1 mouse cellular context compared by ENCODE assay signal in the genomic region with DNA sequence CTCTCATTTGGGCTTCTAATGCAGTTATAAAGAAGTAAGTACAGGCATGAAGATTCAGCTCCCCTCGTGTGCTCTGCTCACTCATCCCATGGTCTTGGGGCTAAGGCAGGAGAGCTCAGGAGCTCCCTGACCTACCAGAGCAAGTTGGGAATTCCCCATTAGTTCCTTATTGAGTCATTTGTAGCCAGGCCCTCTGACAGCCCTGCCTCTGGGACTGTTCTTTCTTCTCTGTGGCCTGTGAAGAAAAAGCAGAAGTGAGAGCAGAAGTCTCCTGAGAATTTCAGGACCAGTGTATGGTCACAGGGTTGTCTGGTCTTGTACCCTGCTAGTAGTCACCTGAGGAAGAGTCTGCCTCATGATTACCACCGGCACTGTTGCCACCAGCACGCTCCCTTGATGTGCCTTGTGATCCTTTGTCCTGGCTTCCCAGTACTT.
TF ChIP-seq lines count a peak whose summit lies in the region.

No protein-coding gene starts in this region.

TF ChIP-seq in CH12.LX, 34 proteins besides CTCF, POLR2A, EP300 and RAD21:
- peak; percentile 72; the same call in 1 of the 2 replicates for TF ChIP-seq TBP (conservative IDR thresholded peaks at IDR 0.05; ENCODE audit: low read depth, low read length)
- TF ChIP-seq HCFC1 (IDR thresholded peaks at IDR 0.05; ENCODE audit: low read depth, low read length): no peak; the same call in 1 of the 2 replicates
- TF ChIP-seq USF2 (conservative IDR thresholded peaks at IDR 0.05; ENCODE audit: low read depth, low read length): 0 out of 2 replicates have a peak, but pooled peaks have one; percentile 5
- peak; percentile 92 for TF ChIP-seq MAZ (IDR thresholded peaks at IDR 0.05; ENCODE audit: low read depth, low read length)
- TF ChIP-seq GABPA (IDR thresholded peaks at IDR 0.05; ENCODE audit: insufficient replicate concordance, low read depth, low read length): no peak
- peak; percentile 100 for TF ChIP-seq IRF4 (IDR thresholded peaks at IDR 0.05; ENCODE audit: low read depth, low read length)
- TF ChIP-seq USF1 (IDR thresholded peaks at IDR 0.05; ENCODE audit: low read depth, low read length): peak; percentile 8; the same call in 1 of the 2 replicates
- TF ChIP-seq SIN3A (IDR thresholded peaks at IDR 0.05; ENCODE audit: low read length): peak; percentile 91
- TF ChIP-seq MYC (IDR thresholded peaks at IDR 0.05; ENCODE audit: low read depth, low read length): peak; percentile 97
- peak; percentile 97 for TF ChIP-seq MEF2A (IDR thresholded peaks at IDR 0.05; ENCODE audit: borderline replicate concordance, low read depth, low read length)
- peak; percentile 97 for TF ChIP-seq JUN (IDR thresholded peaks at IDR 0.05; ENCODE audit: insufficient read depth, low read depth, low read length)
- TF ChIP-seq SMC3 (IDR thresholded peaks at IDR 0.05; ENCODE audit: low read depth, low read length): no peak; the same call in none of the 2 replicates
- TF ChIP-seq KAT2A (IDR thresholded peaks at IDR 0.05; ENCODE audit: insufficient replicate concordance, low read length): peak; percentile 71
- peak; percentile 100 for TF ChIP-seq RCOR1 (conservative IDR thresholded peaks at IDR 0.05; ENCODE audit: low read depth, low read length)
- TF ChIP-seq PAX5 (IDR thresholded peaks at IDR 0.05; ENCODE audit: low read length): no peak
- TF ChIP-seq ZKSCAN1 (IDR thresholded peaks at IDR 0.05; ENCODE audit: borderline replicate concordance, low read depth, low read length): no peak
- no peak for TF ChIP-seq ZC3H11A (IDR thresholded peaks at IDR 0.05; ENCODE audit: low read depth, low read length)
- 0 out of 2 replicates have a peak, but pooled peaks have one; percentile 42 for TF ChIP-seq POLR2AphosphoS2 (IDR thresholded peaks at IDR 0.05; ENCODE audit: low read depth, low read length)
- TF ChIP-seq ZNF384 (IDR thresholded peaks at IDR 0.05; ENCODE audit: low read depth, low read length): peak; percentile 56
- TF ChIP-seq MAX (IDR thresholded peaks at IDR 0.05; ENCODE audit: low read length): peak; percentile 90
- TF ChIP-seq E2F4 (IDR thresholded peaks at IDR 0.05; ENCODE audit: insufficient replicate concordance, low read depth, low read length): no peak
- TF ChIP-seq TCF12 (IDR thresholded peaks at IDR 0.05; ENCODE audit: low read depth, low read length): peak; percentile 98
- TF ChIP-seq CHD1 (IDR thresholded peaks at IDR 0.05; ENCODE audit: low read depth, low read length): peak; percentile 91
- TF ChIP-seq NRF1 (IDR thresholded peaks at IDR 0.05; ENCODE audit: low read depth, low read length): 0 out of 2 replicates have a peak, but pooled peaks have one; percentile 38
- TF ChIP-seq JUND (conservative IDR thresholded peaks at IDR 0.05; ENCODE audit: low read depth, low read length): peak; percentile 98
- TF ChIP-seq CHD2 (IDR thresholded peaks at IDR 0.05; ENCODE audit: low read length): peak; percentile 96
- TF ChIP-seq BHLHE40 (IDR thresholded peaks at IDR 0.05; ENCODE audit: low read depth, low read length): peak; percentile 100
- peak; percentile 64 for TF ChIP-seq MAFK (IDR thresholded peaks at IDR 0.05; ENCODE audit: insufficient replicate concordance, low read length)
- peak; percentile 98 for TF ChIP-seq ETS1 (conservative IDR thresholded peaks at IDR 0.05; ENCODE audit: low read depth, low read length)
- TF ChIP-seq UBTF (IDR thresholded peaks at IDR 0.05; ENCODE audit: low read depth, low read length): peak; percentile 73
- TF ChIP-seq NELFE (IDR thresholded peaks at IDR 0.05; ENCODE audit: low read depth, low read length): peak; percentile 60
- peak; percentile 83 for TF ChIP-seq ZMIZ1 (IDR thresholded peaks at IDR 0.05; ENCODE audit: low read depth, low read length)
- peak; percentile 54; the same call in 1 of the 2 replicates for TF ChIP-seq ELF1 (IDR thresholded peaks at IDR 0.05; ENCODE audit: low read depth, low read length)
- TF ChIP-seq MXI1 (IDR thresholded peaks at IDR 0.05; ENCODE audit: low read depth, low read length): peak; percentile 79
